Mouse (Mus musculus): ENCODE results near the gene Myct1.

DNA sequence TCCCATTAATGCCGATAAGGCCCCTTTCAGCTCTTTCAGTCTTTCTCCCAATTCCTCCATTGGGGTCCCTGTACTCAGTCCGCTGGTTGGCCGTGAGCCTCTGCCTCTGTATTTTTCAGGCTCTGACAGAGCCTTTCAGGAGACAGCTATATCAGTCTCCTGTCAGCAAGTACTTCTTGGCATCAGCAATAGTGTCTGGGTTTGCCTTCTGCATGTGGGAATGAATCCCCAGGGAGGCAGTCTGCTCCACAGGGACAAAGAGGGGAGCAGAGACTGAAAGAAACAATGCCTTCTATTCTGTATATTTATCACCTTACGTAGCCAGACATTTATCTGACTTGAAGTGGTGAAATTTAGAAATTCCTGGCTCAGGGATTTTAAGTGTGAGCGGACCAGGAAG, 32.7 kb downstream of the Myct1 start:
- TF ChIP-seq POLR2A (IDR thresholded peaks at IDR 0.05; ENCODE audit: borderline replicate concordance, insufficient read depth, low read length) (no peak), CTCF (IDR thresholded peaks at IDR 0.05; ENCODE audit: borderline replicate concordance, insufficient read depth, low read depth, low read length) (no peak)
